Mouse (Mus musculus): ENCODE measurements around the gene Ehd1. TPM values are rescaled to one million over a fixed set of nuclear protein-coding genes. Genes with fewer than 3 reads are reported as not detected.

Gene Ehd1
- polyA plus RNA-seq, 1 experiment from 2014 or later = 58.1 TPM

DNA sequence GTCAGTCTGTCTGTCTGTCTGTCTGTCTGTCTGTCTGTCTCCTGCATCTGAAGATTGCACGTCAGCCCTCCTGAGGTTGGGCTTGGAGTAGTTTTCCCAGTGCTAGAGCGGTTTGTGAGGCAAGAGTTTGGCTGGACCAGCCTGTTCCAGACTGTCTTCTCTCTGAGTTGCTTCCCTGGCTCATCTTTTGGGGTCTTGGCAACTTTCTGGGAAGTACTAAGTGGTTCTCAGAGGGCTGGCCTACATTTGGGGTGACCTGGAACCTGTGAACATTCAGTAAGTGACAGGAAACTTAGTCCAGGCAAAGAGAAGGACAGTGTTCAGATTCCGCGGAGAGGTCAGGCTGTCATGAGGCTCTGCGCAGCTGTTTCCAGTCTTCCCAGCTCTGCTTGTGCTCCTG is 15.7 kb downstream of the Ehd1 start:
- DNase-seq (ENCODE audit: low spot score) = no peak
- no peak overlapping the region for H3K27ac ChIP-seq (replicated peaks; ENCODE audit: low read depth, low read length)
- no peak overlapping the region for H3K9ac ChIP-seq (replicated peaks; ENCODE audit: low read length)
- ATAC-seq (replicated peaks; ENCODE audit: insufficient number of reproducible peaks, low FRiP score, low TSS enrichment, low read depth) = no peak
- H3K4me3 ChIP-seq (ENCODE audit: low read depth, low read length) = no peak overlapping the region
- H3K9me3 ChIP-seq (replicated peaks; ENCODE audit: control insufficient read depth, low read length) = no peaks in the 10 kb centered on the region
- H3K36me3 ChIP-seq (replicated peaks; ENCODE audit: control insufficient read depth, insufficient read depth, low read depth, low read length) = peaks cover 3% of the 10 kb centered on the region
- H3K4me1 ChIP-seq (ENCODE audit: control insufficient read depth, insufficient read depth, low read length) = no peaks in the 10 kb centered on the region
- no peak overlapping the region for H3K4me2 ChIP-seq (ENCODE audit: low read depth, low read length)
- no peaks in the 10 kb centered on the region for H3K27me3 ChIP-seq (ENCODE audit: control insufficient read depth, insufficient read depth, low read length)
- WGBS = 88% methylated on average over 5 of the region's 5 CpGs

DNA sequence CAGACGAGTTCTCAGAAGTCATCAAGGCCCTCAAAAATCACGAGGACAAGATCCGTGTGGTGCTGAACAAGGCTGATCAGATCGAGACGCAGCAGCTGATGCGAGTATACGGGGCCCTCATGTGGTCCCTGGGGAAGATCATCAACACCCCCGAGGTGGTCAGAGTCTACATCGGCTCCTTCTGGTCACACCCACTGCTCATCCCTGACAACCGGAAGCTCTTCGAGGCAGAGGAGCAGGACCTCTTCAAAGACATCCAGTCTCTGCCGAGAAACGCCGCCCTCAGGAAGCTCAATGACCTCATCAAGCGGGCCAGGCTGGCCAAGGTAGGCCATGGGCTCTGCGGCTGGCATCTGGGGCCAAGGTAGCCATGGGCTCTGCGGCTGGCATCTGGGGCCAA is 17.8 kb downstream of the Ehd1 start:
- Histone ChIP-seq H3K9me3 (replicated peaks; ENCODE audit: control insufficient read depth, low read length) (no peaks in the 10 kb centered on the region), H3K27me3 (ENCODE audit: control insufficient read depth, insufficient read depth, low read length) (no peaks in the 10 kb centered on the region), H3K4me3 (ENCODE audit: low read depth, low read length) (no peak overlapping the region), H3K4me1 (ENCODE audit: control insufficient read depth, insufficient read depth, low read length) (no peaks in the 10 kb centered on the region), H3K9ac (replicated peaks; ENCODE audit: low read length) (no peak overlapping the region), H3K36me3 (replicated peaks; ENCODE audit: control insufficient read depth, insufficient read depth, low read depth, low read length) (peaks cover 12% of the 10 kb centered on the region), H3K27ac (replicated peaks; ENCODE audit: low read depth, low read length) (no peak overlapping the region), H3K4me2 (ENCODE audit: low read depth, low read length) (no peak overlapping the region)
- ATAC-seq (replicated peaks; ENCODE audit: insufficient number of reproducible peaks, low FRiP score, low TSS enrichment, low read depth) = no peak
- 95% methylated on average over 17 of the region's 17 CpGs for WGBS
- DNase-seq (ENCODE audit: low spot score) = no peak

DNA sequence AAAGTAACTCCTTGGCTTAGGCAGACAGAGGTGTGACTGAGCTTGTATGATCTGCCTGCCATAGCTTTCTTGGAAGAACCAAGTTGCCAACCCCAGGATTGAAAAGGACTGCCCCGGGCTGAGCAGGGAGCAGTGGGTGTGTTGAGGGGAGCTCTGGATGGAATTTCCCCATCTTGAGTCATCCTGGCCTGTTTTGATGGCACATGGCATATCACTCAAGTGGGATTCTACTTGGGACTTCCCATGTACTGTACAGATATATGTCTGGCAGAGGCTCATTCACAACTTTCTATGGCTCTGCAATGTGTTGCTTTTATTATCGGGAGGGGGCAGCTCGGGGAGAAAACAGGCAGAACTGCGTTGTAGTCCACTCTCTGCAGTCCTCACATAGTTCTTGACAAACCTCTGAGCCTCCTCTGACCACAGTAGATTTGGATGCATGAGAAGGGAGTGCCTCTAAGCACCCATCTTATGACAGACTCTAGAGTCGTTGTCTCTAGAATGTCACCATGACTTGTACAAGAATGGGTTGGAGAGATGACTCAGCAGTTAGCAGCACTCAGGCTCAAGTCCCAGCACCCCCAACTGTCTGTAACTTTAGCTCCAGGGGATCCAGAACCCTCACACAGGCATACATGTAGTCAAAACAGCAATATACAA is 20.2 kb downstream of the Ehd1 start:
- Histone ChIP-seq H3K4me3 (ENCODE audit: low read depth, low read length) (no peak overlapping the region), H3K4me2 (ENCODE audit: low read depth, low read length) (no peak overlapping the region), H3K36me3 (replicated peaks; ENCODE audit: control insufficient read depth, insufficient read depth, low read depth, low read length) (peaks cover 12% of the 10 kb centered on the region), H3K9me3 (replicated peaks; ENCODE audit: control insufficient read depth, low read length) (no peaks in the 10 kb centered on the region), H3K4me1 (ENCODE audit: control insufficient read depth, insufficient read depth, low read length) (no peaks in the 10 kb centered on the region), H3K27me3 (ENCODE audit: control insufficient read depth, insufficient read depth, low read length) (no peaks in the 10 kb centered on the region), H3K27ac (replicated peaks; ENCODE audit: low read depth, low read length) (no peak overlapping the region), H3K9ac (replicated peaks; ENCODE audit: low read length) (no peak overlapping the region)
- no peak for DNase-seq (ENCODE audit: low spot score)
- WGBS = 91% methylated on average over 5 of the region's 5 CpGs
- no peak for ATAC-seq (replicated peaks; ENCODE audit: insufficient number of reproducible peaks, low FRiP score, low TSS enrichment, low read depth)

DNA sequence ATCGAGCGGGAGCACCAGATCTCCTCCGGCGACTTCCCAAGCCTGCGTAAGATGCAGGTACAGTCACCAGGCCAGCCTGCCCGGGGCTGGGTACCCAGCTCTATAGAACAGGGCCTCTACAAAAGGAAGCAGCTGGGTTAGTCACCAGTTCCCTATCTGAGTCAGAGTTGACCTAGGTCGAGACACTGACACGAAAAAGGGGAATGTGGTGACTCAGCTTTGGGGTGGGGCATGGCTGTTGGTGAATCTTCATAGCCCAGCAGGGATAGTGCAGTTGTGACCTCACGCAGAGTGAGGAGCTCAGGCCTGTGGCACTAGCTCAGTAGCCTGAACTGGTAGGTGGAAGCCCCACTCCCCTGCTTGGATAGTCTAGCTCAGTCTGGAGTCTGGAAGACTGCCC is 21.1 kb downstream of the Ehd1 start:
- no peak overlapping the region for H3K9ac ChIP-seq (replicated peaks; ENCODE audit: low read length)
- H3K4me3 ChIP-seq (ENCODE audit: low read depth, low read length) = no peak overlapping the region
- H3K36me3 ChIP-seq (replicated peaks; ENCODE audit: control insufficient read depth, insufficient read depth, low read depth, low read length) = peaks cover 12% of the 10 kb centered on the region
- no peak overlapping the region for H3K4me2 ChIP-seq (ENCODE audit: low read depth, low read length)
- 91% methylated on average over 9 of the region's 9 CpGs for WGBS
- DNase-seq (ENCODE audit: low spot score) (no peak), ATAC-seq (replicated peaks; ENCODE audit: insufficient number of reproducible peaks, low FRiP score, low TSS enrichment, low read depth) (no peak)
- H3K27ac ChIP-seq (replicated peaks; ENCODE audit: low read depth, low read length) = no peak overlapping the region
- no peaks in the 10 kb centered on the region for H3K4me1 ChIP-seq (ENCODE audit: control insufficient read depth, insufficient read depth, low read length)
- H3K27me3 ChIP-seq (ENCODE audit: control insufficient read depth, insufficient read depth, low read length) = no peaks in the 10 kb centered on the region
- H3K9me3 ChIP-seq (replicated peaks; ENCODE audit: control insufficient read depth, low read length) = no peaks in the 10 kb centered on the region

DNA sequence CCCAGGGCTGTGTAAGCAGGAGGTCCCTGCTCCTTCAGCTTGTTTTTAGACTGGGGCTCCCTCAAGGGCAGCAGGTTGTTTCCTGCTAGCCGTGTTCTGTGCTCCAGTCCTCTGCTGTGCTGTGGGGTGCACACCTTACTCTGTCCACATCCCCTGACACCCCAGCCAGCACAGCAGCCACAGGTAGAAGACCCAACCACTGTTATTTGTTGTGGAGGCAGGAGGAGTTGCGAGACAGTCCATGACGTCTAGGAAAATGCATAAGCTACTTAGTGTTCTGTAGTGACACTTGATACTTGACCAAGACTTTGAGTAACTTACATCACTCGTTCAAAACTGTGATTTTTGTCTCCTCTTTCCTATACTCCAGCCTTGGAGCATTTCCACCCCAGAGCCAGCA is 22.5 kb downstream of the Ehd1 start:
- no peaks in the 10 kb centered on the region for H3K4me1 ChIP-seq (ENCODE audit: control insufficient read depth, insufficient read depth, low read length)
- ATAC-seq (replicated peaks; ENCODE audit: insufficient number of reproducible peaks, low FRiP score, low TSS enrichment, low read depth) (no peak), DNase-seq (ENCODE audit: low spot score) (no peak)
- no peaks in the 10 kb centered on the region for H3K9me3 ChIP-seq (replicated peaks; ENCODE audit: control insufficient read depth, low read length)
- H3K36me3 ChIP-seq (replicated peaks; ENCODE audit: control insufficient read depth, insufficient read depth, low read depth, low read length) = peaks cover 12% of the 10 kb centered on the region
- no peaks in the 10 kb centered on the region for H3K27me3 ChIP-seq (ENCODE audit: control insufficient read depth, insufficient read depth, low read length)
- H3K27ac ChIP-seq (replicated peaks; ENCODE audit: low read depth, low read length) = no peak overlapping the region
- no peak overlapping the region for H3K4me2 ChIP-seq (ENCODE audit: low read depth, low read length)
- no peak overlapping the region for H3K4me3 ChIP-seq (ENCODE audit: low read depth, low read length)
- WGBS = 73% methylated on average over 4 of the region's 4 CpGs
- H3K9ac ChIP-seq (replicated peaks; ENCODE audit: low read length) = no peak overlapping the region; the same call in 1 of the 2 replicates

DNA sequence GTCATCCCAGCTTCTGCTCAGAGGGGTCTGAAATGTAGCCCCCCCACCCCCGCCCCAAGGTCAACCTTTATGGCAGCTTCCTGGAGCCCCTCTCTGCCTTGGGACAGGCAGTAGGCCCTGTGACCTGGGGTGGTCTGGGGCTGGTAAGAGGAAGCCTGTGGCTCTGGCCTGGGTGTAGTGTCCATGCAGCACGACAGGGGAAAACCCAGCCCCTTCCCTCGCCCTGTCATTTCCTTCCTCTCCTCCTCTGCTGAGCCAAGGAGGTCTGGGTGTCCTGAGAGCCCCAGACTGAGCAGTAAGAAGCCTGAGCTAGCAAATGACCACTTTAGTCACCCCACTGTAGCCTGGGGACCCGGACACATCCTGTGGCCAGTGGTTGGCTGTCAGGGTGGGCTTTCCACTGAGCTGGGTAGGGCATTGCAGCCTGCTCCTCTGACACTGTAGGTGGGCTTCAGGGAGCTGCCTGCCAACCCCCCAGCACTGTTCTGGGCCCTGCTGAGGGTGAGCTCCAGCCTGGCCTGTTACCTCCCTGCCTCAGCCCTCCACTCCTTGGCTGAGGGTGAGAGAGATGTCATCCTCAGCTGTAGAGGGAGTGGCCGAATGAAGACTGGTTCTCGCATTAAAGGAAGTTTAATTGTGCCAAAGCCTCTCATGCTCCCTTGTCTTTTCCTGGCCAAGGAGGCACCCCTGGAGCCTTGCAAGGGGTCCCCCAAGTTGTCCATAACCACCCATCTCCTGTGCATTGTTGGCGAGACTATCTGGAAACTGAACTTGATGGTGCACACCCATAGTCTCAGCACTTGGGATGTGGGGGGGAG is 23.1 kb downstream of the Ehd1 start:
- no peaks in the 10 kb centered on the region for H3K9me3 ChIP-seq (replicated peaks; ENCODE audit: control insufficient read depth, low read length)
- WGBS = 87% methylated on average over 7 of the region's 7 CpGs

DNA sequence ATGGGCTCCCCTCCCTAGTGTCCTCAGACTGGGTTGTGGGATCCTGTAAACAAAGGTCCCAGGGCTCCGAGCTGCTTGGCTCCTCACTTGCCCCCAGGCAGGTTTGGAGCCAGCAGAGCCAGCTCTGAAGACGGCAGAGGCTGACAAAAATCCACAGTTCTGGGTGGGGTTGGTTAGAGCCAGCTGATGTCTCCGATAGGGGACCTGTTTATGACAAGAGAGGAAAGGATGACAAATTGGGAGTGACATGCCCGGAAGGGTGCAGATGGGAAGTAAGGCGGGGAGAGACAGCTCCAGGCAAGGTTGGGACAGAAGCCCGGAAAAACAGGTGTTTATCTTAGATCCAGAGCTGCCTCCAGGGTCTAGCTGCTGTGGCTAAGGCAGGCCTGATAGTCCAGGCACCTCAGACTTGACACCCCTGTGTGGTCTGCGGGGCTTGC is 23.9 kb downstream of the Ehd1 start:
- peaks cover 8% of the 10 kb centered on the region for H3K36me3 ChIP-seq (replicated peaks; ENCODE audit: control insufficient read depth, insufficient read depth, low read depth, low read length)
- H3K27me3 ChIP-seq (ENCODE audit: control insufficient read depth, insufficient read depth, low read length) = no peaks in the 10 kb centered on the region
- H3K9ac ChIP-seq (replicated peaks; ENCODE audit: low read length) = no peak overlapping the region
- H3K9me3 ChIP-seq (replicated peaks; ENCODE audit: control insufficient read depth, low read length) = no peaks in the 10 kb centered on the region
- no peak for ATAC-seq (replicated peaks; ENCODE audit: insufficient number of reproducible peaks, low FRiP score, low TSS enrichment, low read depth)
- H3K27ac ChIP-seq (replicated peaks; ENCODE audit: low read depth, low read length) = no peak overlapping the region
- no peak overlapping the region for H3K4me3 ChIP-seq (ENCODE audit: low read depth, low read length)
- H3K4me1 ChIP-seq (ENCODE audit: control insufficient read depth, insufficient read depth, low read length) = no peaks in the 10 kb centered on the region
- no peak overlapping the region for H3K4me2 ChIP-seq (ENCODE audit: low read depth, low read length)
- no peak for DNase-seq (ENCODE audit: low spot score)
- WGBS = 65% methylated on average over 7 of the region's 7 CpGs

More for the DNA sequence above, 23.1 kb downstream of the Ehd1 start:
- Histone ChIP-seq H3K36me3 (replicated peaks; ENCODE audit: control insufficient read depth, insufficient read depth, low read depth, low read length) (peaks cover 12% of the 10 kb centered on the region), H3K4me3 (ENCODE audit: low read depth, low read length) (no peak overlapping the region), H3K4me1 (ENCODE audit: control insufficient read depth, insufficient read depth, low read length) (no peaks in the 10 kb centered on the region), H3K27me3 (ENCODE audit: control insufficient read depth, insufficient read depth, low read length) (no peaks in the 10 kb centered on the region), H3K4me2 (ENCODE audit: low read depth, low read length) (no peak overlapping the region), H3K27ac (replicated peaks; ENCODE audit: low read depth, low read length) (no peak overlapping the region), H3K9ac (replicated peaks; ENCODE audit: low read length) (no peak overlapping the region; the same call in 1 of the 2 replicates)
- ATAC-seq (replicated peaks; ENCODE audit: insufficient number of reproducible peaks, low FRiP score, low TSS enrichment, low read depth) (no peak), DNase-seq (ENCODE audit: low spot score) (no peak)

DNA sequence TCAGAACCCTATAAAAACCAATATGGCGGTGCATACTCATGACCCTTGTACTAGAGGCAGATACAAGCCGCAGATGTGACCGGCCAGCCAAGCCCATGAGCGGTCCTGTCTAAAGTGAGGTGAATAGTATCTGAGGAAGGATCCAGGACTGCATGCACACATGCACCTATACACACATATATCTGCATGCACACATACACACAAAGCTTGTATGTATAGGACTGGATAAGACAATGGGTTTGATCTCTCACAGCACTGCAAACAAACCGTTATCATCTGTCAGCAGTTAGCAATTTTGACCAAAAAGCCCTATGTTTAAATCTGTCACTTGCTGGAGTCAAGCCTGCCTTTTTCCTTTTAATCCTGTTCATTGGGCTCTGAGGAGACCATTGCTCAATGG is 25.6 kb downstream of the Ehd1 start:
- H3K4me2 ChIP-seq (ENCODE audit: low read depth, low read length) = no peak overlapping the region
- no peak overlapping the region for H3K9ac ChIP-seq (replicated peaks; ENCODE audit: low read length)
- ATAC-seq (replicated peaks; ENCODE audit: insufficient number of reproducible peaks, low FRiP score, low TSS enrichment, low read depth) (no peak), DNase-seq (ENCODE audit: low spot score) (no peak)
- H3K27me3 ChIP-seq (ENCODE audit: control insufficient read depth, insufficient read depth, low read length) = no peaks in the 10 kb centered on the region
- 91% methylated on average over 5 of the region's 5 CpGs for WGBS
- no peaks in the 10 kb centered on the region; the same call in 1 of the 2 replicates for H3K4me1 ChIP-seq (ENCODE audit: control insufficient read depth, insufficient read depth, low read length)
- H3K9me3 ChIP-seq (replicated peaks; ENCODE audit: control insufficient read depth, low read length) = no peaks in the 10 kb centered on the region
- H3K27ac ChIP-seq (replicated peaks; ENCODE audit: low read depth, low read length) = no peak overlapping the region
- no peak overlapping the region for H3K4me3 ChIP-seq (ENCODE audit: low read depth, low read length)
- H3K36me3 ChIP-seq (replicated peaks; ENCODE audit: control insufficient read depth, insufficient read depth, low read depth, low read length) = peaks cover 8% of the 10 kb centered on the region
